Mouse (Mus musculus): Measurements from ENCODE around the gene Mfsd10. TPM values are rescaled to one million over a fixed set of nuclear protein-coding genes. Genes with fewer than 3 reads are reported as not detected.

The Mfsd10 gene
- polyA plus RNA-seq, 1 experiment from 2014 or later, result 119 TPM

GRCm38 (mm10) chr5:34590059-34590458, 47.0 kb downstream of the Mfsd10 start:
- 18% methylated on average over 5 of the region's 5 CpGs for WGBS
- Histone ChIP-seq H3K27ac (ENCODE audit: low read length) (no peak overlapping the region), H3K36me3 (ENCODE audit: control insufficient read depth, insufficient read depth) (no peaks in the 10 kb centered on the region), H3K27me3 (replicated peaks; ENCODE audit: control insufficient read depth, insufficient read depth, low read length) (no peaks in the 10 kb centered on the region), H3K4me1 (replicated peaks; ENCODE audit: control insufficient read depth, insufficient read depth, low read length) (peaks cover 16% of the 10 kb centered on the region), H3K9me3 (ENCODE audit: control insufficient read depth, low read length) (no peaks in the 10 kb centered on the region), H3K4me2 (ENCODE audit: low read length) (no peak overlapping the region), H3K4me3 (replicated peaks; ENCODE audit: low read length) (no peak overlapping the region), H3K9ac (replicated peaks; ENCODE audit: low read depth, low read length) (no peak overlapping the region)
- no peak for ATAC-seq

GRCm38 (mm10) chr5:34587881-34588280, 49.1 kb downstream of the Mfsd10 start:
- no peak overlapping the region for H3K4me3 ChIP-seq (replicated peaks; ENCODE audit: low read length)
- no peaks in the 10 kb centered on the region for H3K36me3 ChIP-seq (ENCODE audit: control insufficient read depth, insufficient read depth)
- H3K9me3 ChIP-seq (ENCODE audit: control insufficient read depth, low read length), result no peaks in the 10 kb centered on the region
- ATAC-seq, result no peak
- 73% methylated on average over 5 of the region's 5 CpGs for WGBS
- no peaks in the 10 kb centered on the region for H3K27me3 ChIP-seq (replicated peaks; ENCODE audit: control insufficient read depth, insufficient read depth, low read length)
- no peak overlapping the region for H3K4me2 ChIP-seq (ENCODE audit: low read length)
- peaks cover 16% of the 10 kb centered on the region for H3K4me1 ChIP-seq (replicated peaks; ENCODE audit: control insufficient read depth, insufficient read depth, low read length)
- no peak overlapping the region for H3K9ac ChIP-seq (replicated peaks; ENCODE audit: low read depth, low read length)
- H3K27ac ChIP-seq (ENCODE audit: low read length), result no peak overlapping the region

- Histone ChIP-seq H3K4me3 (replicated peaks; ENCODE audit: low read length) (no peak overlapping the region), H3K4me2 (ENCODE audit: low read length) (no peak overlapping the region), H3K27me3 (replicated peaks; ENCODE audit: control insufficient read depth, insufficient read depth, low read length) (no peaks in the 10 kb centered on the region), H3K27ac (ENCODE audit: low read length) (no peak overlapping the region), H3K4me1 (replicated peaks; ENCODE audit: control insufficient read depth, insufficient read depth, low read length) (peaks cover 10% of the 10 kb centered on the region), H3K9me3 (ENCODE audit: control insufficient read depth, low read length) (no peaks in the 10 kb centered on the region), H3K36me3 (ENCODE audit: control insufficient read depth, insufficient read depth) (no peaks in the 10 kb centered on the region), H3K9ac (replicated peaks; ENCODE audit: low read depth, low read length) (no peak overlapping the region)
- 65% methylated on average over 5 of the region's 5 CpGs for WGBS
- ATAC-seq, result no peak
Measured at GRCm38 (mm10) chr5:34585216-34585615, 51.8 kb downstream of the Mfsd10 start.

Other genes starting within 250 kb of the Mfsd10 start
- gene Tnip2, start 123.2 kb downstream of the Mfsd10 start, polyA plus RNA-seq (2015; fragmentation: Nextera tagmentation; extraction: Ambion mirVana), result 8.6 and 8.7 TPM in 2 replicates
- gene Sh3bp2, start 111.4 kb downstream of the Mfsd10 start, polyA plus RNA-seq (2015; fragmentation: Nextera tagmentation; extraction: Ambion mirVana), result 29.1 and 31.2 TPM in 2 replicates
- gene Add1, start 63.5 kb downstream of the Mfsd10 start, polyA plus RNA-seq (2015; fragmentation: Nextera tagmentation; extraction: Ambion mirVana), result 224 and 243 TPM in 2 replicates
- 23.7 and 26.4 TPM in 2 replicates for gene Nop14, start 22.9 kb upstream of the Mfsd10 start, polyA plus RNA-seq (2015; fragmentation: Nextera tagmentation; extraction: Ambion mirVana)
- 1.4 and 2.4 TPM in 2 replicates for gene Grk4, start 23.2 kb upstream of the Mfsd10 start, polyA plus RNA-seq (2015; fragmentation: Nextera tagmentation; extraction: Ambion mirVana)
- 12.4 and 18.7 TPM in 2 replicates for gene Htt, start 124.5 kb upstream of the Mfsd10 start, polyA plus RNA-seq (2015; fragmentation: Nextera tagmentation; extraction: Ambion mirVana)

Data from forebrain, embryonic 16.5 days (tissue).